Mouse (Mus musculus) liver, embryonic 16.5 days (tissue): ENCODE data around the gene Cep112. TPM values are rescaled to one million over a fixed set of nuclear protein-coding genes. Genes with fewer than 3 reads are reported as not detected.

Experiments
- ATAC-seq: fragments of 200-750 bp; cut with Nextera tagmentation; 2 replicates; pipeline ENCODE4 v1.8.0; 2017; ENCODE audit warnings: low read depth, mild to moderate bottlenecking, moderate number of reproducible peaks, moderate library complexity
- H3K27ac ChIP-seq: fragments of 300-500 bp; sonication (generic); 2 replicates; pipeline ENCODE4 v1.5.1; 2014; ENCODE audit warnings: mild to moderate bottlenecking, low read length
- H3K27me3 ChIP-seq: fragments of 300-500 bp; sonication (generic); 2 replicates; pipeline ENCODE4 v1.6.1; 2014; ENCODE audit warnings: low read depth, low read length, mixed read lengths; ENCODE audit not compliant: control insufficient read depth, insufficient read depth
- H3K36me3 ChIP-seq: fragments of 300-500 bp; sonication (generic); 2 replicates; pipeline ENCODE4 v1.6.1; 2014; ENCODE audit warnings: mild to moderate bottlenecking; ENCODE audit not compliant: control insufficient read depth, insufficient read depth
- H3K4me1 ChIP-seq: fragments of 300-500 bp; sonication (generic); 2 replicates; pipeline ENCODE4 v1.6.1; 2014; ENCODE audit warnings: low read depth, low read length, mixed read lengths; ENCODE audit not compliant: control insufficient read depth
- H3K4me2 ChIP-seq: fragments of 300-500 bp; sonication (generic); 2 replicates; pipeline ENCODE4 v1.6.1; 2014; ENCODE audit warnings: low read depth, low read length, mixed read lengths
- H3K4me3 ChIP-seq: fragments of 300-500 bp; sonication (generic); 2 replicates; pipeline ENCODE4 v1.5.1; 2014; ENCODE audit warnings: low read depth, mild to moderate bottlenecking, low read length
- H3K9ac ChIP-seq: fragments of 300-500 bp; sonication (generic); 2 replicates; pipeline ENCODE4 v1.6.1; 2014; ENCODE audit warnings: low read depth, low read length
- H3K9me3 ChIP-seq: fragments of 300-500 bp; sonication (generic); replicated peaks from 2 replicates; pipeline ENCODE4 v1.6.1; 2016; ENCODE audit warnings: low read length; ENCODE audit not compliant: control insufficient read depth
- WGBS: fragments of 180-500 bp; shearing (Covaris S2); extraction: QIAGEN DNeasy Blood & Tissue Kit; methylation state at CpG from one replicate; pipeline ENCODE4 v1.1.7; 2014; ENCODE audit not compliant: insufficient replicate concordance; 5-methylcytosine and 5-hydroxymethylcytosine counted together
- polyA plus RNA-seq: library from polyadenylated mRNA; unstranded; fragments of >200 nt; fragmentation: Nextera tagmentation; extraction: Ambion mirVana; gene quantifications from 2 replicates; pipeline ENCODE4 v1.2.1, GENCODE M21; 2015

The Cep112 gene
- polyA plus RNA-seq, 1 experiment from 2014 or later: 0.96 TPM

- 77% methylated on average over 11 of the region's 11 CpGs for WGBS
Observed at GRCm38 (mm10) chr11:108606036-108606435, 181.0 kb downstream of the Cep112 start.

GRCm38 (mm10) chr11:108606836-108607235, 181.8 kb downstream of the Cep112 start:
- Histone ChIP-seq H3K27me3 (no peaks in the 10 kb centered on the region), H3K36me3 (no peaks in the 10 kb centered on the region), H3K4me1 (no peaks in the 10 kb centered on the region), H3K4me3 (no peak overlapping the region), H3K4me2 (no peak overlapping the region), H3K27ac (no peak overlapping the region), H3K9ac (no peak overlapping the region), H3K9me3 (no peaks in the 10 kb centered on the region)
- no peak for ATAC-seq

More at GRCm38 (mm10) chr11:108606036-108606435, 181.0 kb downstream of the Cep112 start:
- Histone ChIP-seq H3K4me2 (no peak overlapping the region), H3K36me3 (no peaks in the 10 kb centered on the region), H3K4me1 (no peaks in the 10 kb centered on the region), H3K27ac (no peak overlapping the region), H3K27me3 (no peaks in the 10 kb centered on the region), H3K4me3 (no peak overlapping the region), H3K9ac (no peak overlapping the region), H3K9me3 (no peaks in the 10 kb centered on the region)
- no peak for ATAC-seq

- Histone ChIP-seq H3K36me3 (no peaks in the 10 kb centered on the region), H3K9me3 (no peaks in the 10 kb centered on the region), H3K4me1 (no peaks in the 10 kb centered on the region), H3K27ac (no peak overlapping the region), H3K9ac (no peak overlapping the region), H3K27me3 (no peaks in the 10 kb centered on the region), H3K4me3 (no peak overlapping the region), H3K4me2 (no peak overlapping the region)
- WGBS: 60% methylated on average over 7 of the region's 7 CpGs
- ATAC-seq: no peak
Observed at GRCm38 (mm10) chr11:108620628-108621433, 195.8 kb downstream of the Cep112 start.

GRCm38 (mm10) chr11:108621434-108621901, 196.5 kb downstream of the Cep112 start:
- no peak overlapping the region for H3K4me3 ChIP-seq
- H3K27ac ChIP-seq: no peak overlapping the region
- no peaks in the 10 kb centered on the region for H3K9me3 ChIP-seq
- H3K27me3 ChIP-seq: no peaks in the 10 kb centered on the region
- 69% methylated on average over 9 of the region's 9 CpGs for WGBS
- H3K4me2 ChIP-seq: no peak overlapping the region
- no peaks in the 10 kb centered on the region for H3K4me1 ChIP-seq
- no peak for ATAC-seq
- H3K9ac ChIP-seq: no peak overlapping the region
- H3K36me3 ChIP-seq: no peaks in the 10 kb centered on the region

- WGBS: 55% methylated on average over 5 of the region's 5 CpGs
- no peak for ATAC-seq
- Histone ChIP-seq H3K9ac (no peak overlapping the region), H3K27ac (no peak overlapping the region), H3K4me2 (no peak overlapping the region), H3K27me3 (no peaks in the 10 kb centered on the region), H3K36me3 (no peaks in the 10 kb centered on the region), H3K4me1 (no peaks in the 10 kb centered on the region), H3K9me3 (no peaks in the 10 kb centered on the region), H3K4me3 (no peak overlapping the region)
Observed at GRCm38 (mm10) chr11:108625546-108626232, 200.7 kb downstream of the Cep112 start.

- no peaks in the 10 kb centered on the region for H3K9me3 ChIP-seq
- no peak overlapping the region for H3K4me2 ChIP-seq
- ATAC-seq: no peak
- no peaks in the 10 kb centered on the region for H3K36me3 ChIP-seq
- no peak overlapping the region for H3K27ac ChIP-seq
- no peaks in the 10 kb centered on the region for H3K27me3 ChIP-seq
- no peak overlapping the region for H3K4me3 ChIP-seq
- H3K4me1 ChIP-seq: no peaks in the 10 kb centered on the region
- H3K9ac ChIP-seq: no peak overlapping the region
- WGBS: 53% methylated on average over 2 of the region's 2 CpGs
Observed at GRCm38 (mm10) chr11:108637780-108638179, 212.8 kb downstream of the Cep112 start.

- H3K9me3 ChIP-seq: no peaks in the 10 kb centered on the region
Observed at GRCm38 (mm10) chr11:108655574-108655973, 230.6 kb downstream of the Cep112 start.

GRCm38 (mm10) chr11:108682014-108682413, 257.0 kb downstream of the Cep112 start:
- Histone ChIP-seq H3K4me1 (no peaks in the 10 kb centered on the region), H3K4me2 (no peak overlapping the region), H3K9me3 (no peaks in the 10 kb centered on the region), H3K27me3 (no peaks in the 10 kb centered on the region), H3K36me3 (no peaks in the 10 kb centered on the region), H3K9ac (no peak overlapping the region), H3K4me3 (no peak overlapping the region), H3K27ac (no peak overlapping the region)
- ATAC-seq: no peak
- WGBS: 62% methylated on average over 3 of the region's 3 CpGs

More at GRCm38 (mm10) chr11:108655574-108655973, 230.6 kb downstream of the Cep112 start:
- H3K4me3 ChIP-seq: no peak overlapping the region
- H3K27ac ChIP-seq: no peak overlapping the region
- no peak overlapping the region for H3K9ac ChIP-seq
- no peaks in the 10 kb centered on the region for H3K36me3 ChIP-seq
- no peak for ATAC-seq
- WGBS: 58% methylated on average over 2 of the region's 2 CpGs
- H3K4me2 ChIP-seq: no peak overlapping the region
- H3K4me1 ChIP-seq: no peaks in the 10 kb centered on the region
- H3K27me3 ChIP-seq: no peaks in the 10 kb centered on the region

- Histone ChIP-seq H3K9ac (no peak overlapping the region), H3K9me3 (no peaks in the 10 kb centered on the region), H3K4me1 (no peaks in the 10 kb centered on the region), H3K4me2 (no peak overlapping the region), H3K27me3 (no peaks in the 10 kb centered on the region), H3K27ac (no peak overlapping the region), H3K36me3 (no peaks in the 10 kb centered on the region), H3K4me3 (no peak overlapping the region)
- ATAC-seq: no peak
- 12% methylated on average over 4 of the region's 4 CpGs for WGBS
Observed at GRCm38 (mm10) chr11:108696563-108696962, 271.6 kb downstream of the Cep112 start.
